Mouse (Mus musculus) neural tube, embryonic 15.5 days (tissue): ENCODE measurements around the gene Vegfa. TPM values are rescaled to one million over a fixed set of nuclear protein-coding genes. Genes with fewer than 3 reads are reported as not detected.

Source experiments
- ATAC-seq: fragments of 200-750 bp; cut with Nextera tagmentation; 2 replicates; pipeline ENCODE4 v1.8.0; 2017; ENCODE audit warnings: mild to moderate bottlenecking, moderate TSS enrichment, moderate library complexity; ENCODE audit not compliant: low FRiP score
- H3K27ac ChIP-seq: fragments of 300-500 bp; sonication (generic); replicated peaks from 2 replicates; pipeline ENCODE4 v1.5.1; 2015; ENCODE audit warnings: mild to moderate bottlenecking, inconsistent platforms
- H3K27me3 ChIP-seq: fragments of 300-500 bp; sonication (generic); replicated peaks from 2 replicates; pipeline ENCODE4 v1.6.1; 2015; ENCODE audit warnings: inconsistent platforms
- H3K36me3 ChIP-seq: fragments of 300-500 bp; sonication (generic); 2 replicates; pipeline ENCODE4 v1.6.1; 2015; ENCODE audit warnings: inconsistent platforms
- H3K4me1 ChIP-seq: fragments of 300-500 bp; sonication (generic); 2 replicates; pipeline ENCODE4 v1.6.1; 2015; ENCODE audit warnings: inconsistent platforms
- H3K4me2 ChIP-seq: fragments of 300-500 bp; sonication (generic); 2 replicates; pipeline ENCODE4 v1.6.1; 2015; ENCODE audit warnings: inconsistent platforms, mild to moderate bottlenecking, moderate library complexity
- H3K4me3 ChIP-seq: fragments of 300-500 bp; sonication (generic); replicated peaks from 2 replicates; pipeline ENCODE4 v1.5.1; 2015; ENCODE audit warnings: mild to moderate bottlenecking, inconsistent platforms
- H3K9ac ChIP-seq: fragments of 300-500 bp; sonication (generic); replicated peaks from 2 replicates; pipeline ENCODE4 v1.6.1; 2015; ENCODE audit warnings: mild to moderate bottlenecking, inconsistent platforms
- H3K9me3 ChIP-seq: fragments of 300-500 bp; sonication (generic); replicated peaks from 2 replicates; pipeline ENCODE4 v1.6.1; 2016; ENCODE audit warnings: inconsistent platforms
- WGBS: fragments of 180-500 bp; shearing (Covaris S2); methylation state at CpG from one replicate; pipeline ENCODE4 v1.1.7; 2015; ENCODE audit warnings: mixed read lengths; 5-methylcytosine and 5-hydroxymethylcytosine counted together
- polyA plus RNA-seq: library from polyadenylated mRNA; unstranded; fragments of >200 nt; fragmentation: Nextera tagmentation; extraction: Ambion mirVana; gene quantifications from 2 replicates; pipeline ENCODE4 v1.2.1, GENCODE M21; 2015

The Vegfa gene
- polyA plus RNA-seq, 1 experiment from 2014 or later = 4.8 TPM

GRCm38 (mm10) chr17:46012211-46012610 lies 20.0 kb downstream of the Vegfa start:
- Histone ChIP-seq H3K4me2 (no peak overlapping the region), H3K27ac (no peak overlapping the region), H3K36me3 (0 out of 2 replicates have a peak, but pooled peaks cover 14% of the 10 kb centered on the region), H3K9me3 (no peaks in the 10 kb centered on the region), H3K9ac (no peak overlapping the region), H3K27me3 (no peaks in the 10 kb centered on the region), H3K4me3 (no peak overlapping the region), H3K4me1 (no peaks in the 10 kb centered on the region)
- ATAC-seq = no peak
- 78% methylated on average over 8 of the region's 8 CpGs for WGBS

GRCm38 (mm10) chr17:46010462-46010861 lies 21.7 kb downstream of the Vegfa start:
- H3K36me3 ChIP-seq = 0 out of 2 replicates have a peak, but pooled peaks cover 3% of the 10 kb centered on the region
- 80% methylated on average over 6 of the region's 6 CpGs for WGBS
- no peaks in the 10 kb centered on the region for H3K27me3 ChIP-seq
- no peaks in the 10 kb centered on the region for H3K9me3 ChIP-seq
- no peak for ATAC-seq
- no peak overlapping the region for H3K4me2 ChIP-seq
- no peaks in the 10 kb centered on the region for H3K4me1 ChIP-seq
- no peak overlapping the region for H3K27ac ChIP-seq
- H3K4me3 ChIP-seq = no peak overlapping the region
- no peak overlapping the region for H3K9ac ChIP-seq

GRCm38 (mm10) chr17:46009182-46009581 lies 23.0 kb downstream of the Vegfa start:
- no peak overlapping the region for H3K4me2 ChIP-seq
- H3K27ac ChIP-seq = no peak overlapping the region
- no peaks in the 10 kb centered on the region for H3K4me1 ChIP-seq
- 77% methylated on average over 7 of the region's 7 CpGs for WGBS
- no peak overlapping the region for H3K9ac ChIP-seq
- H3K36me3 ChIP-seq = no peaks in the 10 kb centered on the region
- ATAC-seq = no peak
- H3K4me3 ChIP-seq = no peak overlapping the region
- no peaks in the 10 kb centered on the region for H3K9me3 ChIP-seq
- H3K27me3 ChIP-seq = no peaks in the 10 kb centered on the region

- no peak overlapping the region for H3K27ac ChIP-seq
- H3K27me3 ChIP-seq = no peaks in the 10 kb centered on the region
- no peaks in the 10 kb centered on the region for H3K4me1 ChIP-seq
- no peak for ATAC-seq
- no peak overlapping the region for H3K4me3 ChIP-seq
- H3K9ac ChIP-seq = no peak overlapping the region
- no peaks in the 10 kb centered on the region for H3K36me3 ChIP-seq
- H3K4me2 ChIP-seq = no peak overlapping the region
- 84% methylated on average over 3 of the region's 3 CpGs for WGBS
- H3K9me3 ChIP-seq = no peaks in the 10 kb centered on the region
These were observed 26.7 kb downstream of the Vegfa start for GRCm38 (mm10) chr17:46005458-46005857.

GRCm38 (mm10) chr17:46004482-46004881 lies 27.7 kb downstream of the Vegfa start:
- Histone ChIP-seq H3K27me3 (no peaks in the 10 kb centered on the region), H3K9me3 (no peaks in the 10 kb centered on the region), H3K4me2 (no peak overlapping the region), H3K36me3 (no peaks in the 10 kb centered on the region), H3K4me1 (no peaks in the 10 kb centered on the region), H3K4me3 (no peak overlapping the region), H3K9ac (no peak overlapping the region), H3K27ac (no peak overlapping the region)
- ATAC-seq = no peak
- WGBS = 85% methylated on average over 5 of the region's 5 CpGs

GRCm38 (mm10) chr17:46003717-46004481 lies 28.3 kb downstream of the Vegfa start:
- Histone ChIP-seq H3K4me2 (no peak overlapping the region), H3K27ac (no peak overlapping the region), H3K9ac (no peak overlapping the region), H3K36me3 (no peaks in the 10 kb centered on the region), H3K4me3 (no peak overlapping the region), H3K9me3 (no peaks in the 10 kb centered on the region), H3K4me1 (no peaks in the 10 kb centered on the region), H3K27me3 (no peaks in the 10 kb centered on the region)
- WGBS = 80% methylated on average over 15 of the region's 15 CpGs
- ATAC-seq = no peak

- 86% methylated on average over 9 of the region's 9 CpGs for WGBS
- Histone ChIP-seq H3K4me1 (no peaks in the 10 kb centered on the region), H3K4me3 (no peak overlapping the region), H3K9me3 (no peaks in the 10 kb centered on the region), H3K4me2 (no peak overlapping the region), H3K27ac (no peak overlapping the region), H3K9ac (no peak overlapping the region), H3K36me3 (no peaks in the 10 kb centered on the region), H3K27me3 (no peaks in the 10 kb centered on the region)
- no peak for ATAC-seq
These were observed 32.7 kb downstream of the Vegfa start for GRCm38 (mm10) chr17:45999366-45999940.

- ATAC-seq = no peak
- Histone ChIP-seq H3K4me1 (peaks cover 3% of the 10 kb centered on the region; the same call in 1 of the 2 replicates), H3K9ac (no peak overlapping the region), H3K9me3 (no peaks in the 10 kb centered on the region), H3K4me3 (no peak overlapping the region), H3K27me3 (no peaks in the 10 kb centered on the region), H3K36me3 (no peaks in the 10 kb centered on the region), H3K27ac (no peak overlapping the region), H3K4me2 (no peak overlapping the region)
- WGBS = 18% methylated on average over 6 of the region's 6 CpGs
These were observed 33.8 kb downstream of the Vegfa start for GRCm38 (mm10) chr17:45998363-45998762.

GRCm38 (mm10) chr17:45996921-45997444 lies 35.2 kb downstream of the Vegfa start:
- no peak overlapping the region for H3K9ac ChIP-seq
- H3K4me3 ChIP-seq = no peak overlapping the region
- no peaks in the 10 kb centered on the region for H3K36me3 ChIP-seq
- H3K9me3 ChIP-seq = no peaks in the 10 kb centered on the region
- no peaks in the 10 kb centered on the region for H3K27me3 ChIP-seq
- WGBS = 86% methylated on average over 9 of the region's 9 CpGs
- H3K4me2 ChIP-seq = no peak overlapping the region
- H3K27ac ChIP-seq = no peak overlapping the region
- H3K4me1 ChIP-seq = peaks cover 3% of the 10 kb centered on the region; the same call in 1 of the 2 replicates
- ATAC-seq = no peak

- Histone ChIP-seq H3K4me1 (peaks cover 3% of the 10 kb centered on the region; the same call in 1 of the 2 replicates), H3K36me3 (no peaks in the 10 kb centered on the region), H3K27me3 (no peaks in the 10 kb centered on the region), H3K27ac (no peak overlapping the region), H3K4me3 (no peak overlapping the region), H3K9ac (no peak overlapping the region), H3K4me2 (no peak overlapping the region), H3K9me3 (no peaks in the 10 kb centered on the region)
- ATAC-seq = no peak
- 67% methylated on average over 11 of the region's 11 CpGs for WGBS
These were observed 37.8 kb downstream of the Vegfa start for GRCm38 (mm10) chr17:45994281-45994817.

GRCm38 (mm10) chr17:45986915-45987314 lies 45.3 kb downstream of the Vegfa start:
- no peaks in the 10 kb centered on the region for H3K9me3 ChIP-seq
- no peak for ATAC-seq
- H3K9ac ChIP-seq = no peak overlapping the region
- WGBS = 94% methylated on average over 3 of the region's 3 CpGs
- no peaks in the 10 kb centered on the region for H3K27me3 ChIP-seq
- no peaks in the 10 kb centered on the region for H3K4me1 ChIP-seq
- H3K4me3 ChIP-seq = no peak overlapping the region
- H3K4me2 ChIP-seq = no peak overlapping the region
- no peak overlapping the region for H3K27ac ChIP-seq
- no peaks in the 10 kb centered on the region for H3K36me3 ChIP-seq

GRCm38 (mm10) chr17:45986374-45986773 lies 45.8 kb downstream of the Vegfa start:
- Histone ChIP-seq H3K9me3 (no peaks in the 10 kb centered on the region), H3K36me3 (no peaks in the 10 kb centered on the region), H3K4me2 (no peak overlapping the region), H3K9ac (no peak overlapping the region), H3K4me3 (no peak overlapping the region), H3K27ac (no peak overlapping the region), H3K27me3 (no peaks in the 10 kb centered on the region), H3K4me1 (no peaks in the 10 kb centered on the region)
- no peak for ATAC-seq
- WGBS = 88% methylated on average over 6 of the region's 6 CpGs
